Mouse (Mus musculus): Measurements from ENCODE around the gene Yif1b.

DNA sequence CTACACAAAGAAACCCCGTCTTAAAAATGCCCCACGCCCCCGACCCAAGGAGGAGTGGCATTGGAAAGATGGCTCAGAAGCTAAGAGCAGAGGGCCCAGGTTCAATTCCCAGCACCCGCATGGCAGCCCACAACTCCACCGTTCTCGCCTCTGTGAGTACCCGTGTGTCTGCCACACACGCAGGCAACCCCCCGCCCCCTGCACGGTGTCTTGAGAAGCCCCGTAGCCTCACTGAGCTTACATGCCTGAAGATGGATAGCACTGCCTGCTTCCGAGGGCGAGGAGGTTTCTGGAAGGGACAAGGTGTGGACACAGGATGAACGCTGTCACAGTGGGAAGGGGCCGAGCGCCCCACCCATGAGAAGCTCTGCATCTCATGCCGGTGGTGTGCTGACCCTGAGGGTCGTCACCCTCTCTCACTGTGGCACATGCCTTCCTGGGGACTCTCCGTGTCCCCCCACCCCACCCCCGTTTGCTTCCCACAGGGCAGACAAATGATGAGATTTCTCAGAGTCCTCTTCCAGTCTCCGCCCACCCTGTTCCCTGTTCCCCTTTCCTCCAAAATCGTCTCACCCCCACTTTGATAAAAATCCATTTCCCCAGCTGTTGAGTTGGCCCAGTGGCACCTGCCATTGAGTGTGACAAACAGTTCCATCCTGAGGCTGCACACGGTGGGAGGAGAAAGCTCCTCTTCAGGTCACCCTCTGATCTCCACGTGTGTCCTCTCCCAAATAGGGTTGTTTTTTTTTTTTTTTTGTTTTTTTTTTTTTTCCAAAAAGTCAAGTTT lies 57.9 kb downstream of the Yif1b start:
- no peak for TF ChIP-seq CTCF (IDR thresholded peaks at IDR 0.05; ENCODE audit: low read depth)
- no peak for TF ChIP-seq EP300 (IDR thresholded peaks at IDR 0.05; ENCODE audit: low read depth)

Measured in liver, embryonic 14.5 days (tissue).